Mouse (Mus musculus): ENCODE results near the gene Anxa9. TPM values are rescaled to one million over a fixed set of nuclear protein-coding genes. Genes with fewer than 3 reads are reported as not detected.

Anxa9 gene
- polyA plus RNA-seq, 1 experiment from 2014 or later, result 2.0 TPM

DNA sequence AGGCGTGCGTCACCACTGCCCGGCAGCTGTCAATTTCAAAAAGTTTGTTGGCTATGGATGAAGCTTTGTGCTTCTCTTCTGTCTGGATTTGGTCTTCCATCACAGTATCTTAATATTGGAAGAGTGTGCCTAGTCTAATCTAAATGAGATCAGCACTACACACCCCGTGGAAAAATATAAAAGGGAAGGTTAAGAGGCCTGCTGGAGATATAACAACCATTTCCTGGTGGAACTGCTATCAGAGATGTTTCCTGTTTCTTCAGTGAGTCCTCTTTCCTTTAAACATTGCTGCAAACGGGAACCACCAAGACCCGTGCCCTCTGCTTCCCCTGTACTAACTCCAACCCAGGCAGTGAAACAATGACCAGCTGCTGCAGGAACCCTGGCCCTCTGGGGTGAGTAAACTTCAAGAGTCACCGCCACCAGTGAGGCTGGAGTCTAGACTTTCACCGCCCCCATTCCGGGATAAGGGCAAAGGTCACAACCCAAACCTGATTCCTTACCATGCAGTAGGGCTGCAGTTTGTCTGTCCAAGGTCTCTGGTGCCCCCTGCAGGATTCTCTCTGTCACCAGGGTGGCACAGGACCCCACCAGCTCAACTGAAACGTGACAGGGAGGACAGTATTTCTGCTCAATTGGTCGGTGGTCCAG is 43.8 kb downstream of the Anxa9 start:
- H3K9me3 ChIP-seq (ENCODE audit: control insufficient read depth), result no peaks in the 10 kb centered on the region
- no peak overlapping the region for H3K9ac ChIP-seq (ENCODE audit: low read depth, low read length)
- TF ChIP-seq CTCF (IDR thresholded peaks at IDR 0.05; ENCODE audit: low read depth), result peak; percentile 91
- peak overlapping the region; percentile 51 for H3K4me2 ChIP-seq (replicated peaks; ENCODE audit: low read depth)
- no peak overlapping the region for H3K4me3 ChIP-seq (ENCODE audit: low read depth, low read length)
- no peaks in the 10 kb centered on the region for H3K27me3 ChIP-seq (replicated peaks; ENCODE audit: control insufficient read depth, insufficient read depth, low read length)
- WGBS, result 38% methylated on average over 11 of the region's 11 CpGs
- H3K36me3 ChIP-seq (ENCODE audit: control insufficient read depth, insufficient read depth), result peaks cover 37% of the 10 kb centered on the region
- ATAC-seq, result peak; percentile 84
- H3K27ac ChIP-seq (ENCODE audit: low read depth, low read length), result peak overlapping the region; percentile 30
- no peaks in the 10 kb centered on the region for H3K4me1 ChIP-seq (replicated peaks; ENCODE audit: control insufficient read depth, insufficient read depth, low read length)

DNA sequence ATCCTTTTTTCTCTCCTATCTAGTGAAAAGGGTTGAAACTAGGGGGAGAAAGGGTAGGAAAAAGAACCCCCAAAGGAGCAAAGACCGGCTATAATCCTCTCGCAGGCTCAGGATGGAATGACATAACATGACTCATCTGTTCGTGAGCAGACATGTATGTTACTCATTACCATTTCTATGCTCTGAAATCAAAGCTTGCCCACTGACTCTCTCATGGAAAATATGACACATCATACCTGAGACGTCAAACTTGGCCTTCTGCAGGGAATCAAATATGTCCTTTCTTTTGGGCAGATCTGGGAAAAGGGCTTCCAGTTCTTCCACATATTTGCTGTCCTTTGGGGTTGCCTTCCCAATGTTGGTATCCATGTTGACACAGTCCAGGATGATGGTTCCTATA is 45.0 kb downstream of the Anxa9 start:
- H3K36me3 ChIP-seq (ENCODE audit: control insufficient read depth, insufficient read depth), result peaks cover 43% of the 10 kb centered on the region
- no peak for TF ChIP-seq CTCF (IDR thresholded peaks at IDR 0.05; ENCODE audit: low read depth)

DNA sequence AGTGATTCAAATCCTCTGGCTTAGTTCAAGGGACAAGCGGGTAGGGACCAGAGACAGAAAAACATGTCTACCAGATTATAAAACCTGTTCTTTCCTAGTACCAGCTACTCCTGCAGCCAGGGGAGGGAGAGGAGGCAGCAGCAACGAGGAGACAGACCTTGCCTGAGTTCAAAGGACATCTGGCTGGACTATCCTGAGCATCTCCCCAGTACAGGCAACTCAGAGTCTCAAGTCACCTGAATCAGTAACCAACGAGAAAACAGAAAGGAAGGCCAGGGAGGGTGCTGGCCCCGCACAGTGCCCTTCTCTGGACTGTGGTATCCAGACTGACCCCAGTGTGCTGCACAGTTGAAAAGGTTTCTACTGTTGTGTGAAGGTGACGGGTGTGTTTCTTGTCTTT is 50.0 kb downstream of the Anxa9 start:
- ATAC-seq, result no peak
- Histone ChIP-seq H3K4me2 (replicated peaks; ENCODE audit: low read depth) (no peak overlapping the region), H3K9ac (ENCODE audit: low read depth, low read length) (no peak overlapping the region), H3K27ac (ENCODE audit: low read depth, low read length) (no peak overlapping the region), H3K27me3 (replicated peaks; ENCODE audit: control insufficient read depth, insufficient read depth, low read length) (no peaks in the 10 kb centered on the region), H3K9me3 (ENCODE audit: control insufficient read depth) (no peaks in the 10 kb centered on the region), H3K4me3 (ENCODE audit: low read depth, low read length) (no peak overlapping the region), H3K4me1 (replicated peaks; ENCODE audit: control insufficient read depth, insufficient read depth, low read length) (no peaks in the 10 kb centered on the region), H3K36me3 (ENCODE audit: control insufficient read depth, insufficient read depth) (peaks cover 63% of the 10 kb centered on the region)
- no peak for TF ChIP-seq CTCF (IDR thresholded peaks at IDR 0.05; ENCODE audit: low read depth)
- WGBS, result 80% methylated on average over 5 of the region's 5 CpGs

More for the DNA sequence above, 45.0 kb downstream of the Anxa9 start:
- H3K27ac ChIP-seq (ENCODE audit: low read depth, low read length), result no peak overlapping the region
- no peak overlapping the region for H3K9ac ChIP-seq (ENCODE audit: low read depth, low read length)
- H3K27me3 ChIP-seq (replicated peaks; ENCODE audit: control insufficient read depth, insufficient read depth, low read length), result no peaks in the 10 kb centered on the region
- H3K4me2 ChIP-seq (replicated peaks; ENCODE audit: low read depth), result no peak overlapping the region
- H3K4me3 ChIP-seq (ENCODE audit: low read depth, low read length), result no peak overlapping the region
- ATAC-seq, result no peak
- WGBS, result 91% methylated on average over 4 of the region's 4 CpGs
- no peaks in the 10 kb centered on the region for H3K9me3 ChIP-seq (ENCODE audit: control insufficient read depth)
- H3K4me1 ChIP-seq (replicated peaks; ENCODE audit: control insufficient read depth, insufficient read depth, low read length), result no peaks in the 10 kb centered on the region

DNA sequence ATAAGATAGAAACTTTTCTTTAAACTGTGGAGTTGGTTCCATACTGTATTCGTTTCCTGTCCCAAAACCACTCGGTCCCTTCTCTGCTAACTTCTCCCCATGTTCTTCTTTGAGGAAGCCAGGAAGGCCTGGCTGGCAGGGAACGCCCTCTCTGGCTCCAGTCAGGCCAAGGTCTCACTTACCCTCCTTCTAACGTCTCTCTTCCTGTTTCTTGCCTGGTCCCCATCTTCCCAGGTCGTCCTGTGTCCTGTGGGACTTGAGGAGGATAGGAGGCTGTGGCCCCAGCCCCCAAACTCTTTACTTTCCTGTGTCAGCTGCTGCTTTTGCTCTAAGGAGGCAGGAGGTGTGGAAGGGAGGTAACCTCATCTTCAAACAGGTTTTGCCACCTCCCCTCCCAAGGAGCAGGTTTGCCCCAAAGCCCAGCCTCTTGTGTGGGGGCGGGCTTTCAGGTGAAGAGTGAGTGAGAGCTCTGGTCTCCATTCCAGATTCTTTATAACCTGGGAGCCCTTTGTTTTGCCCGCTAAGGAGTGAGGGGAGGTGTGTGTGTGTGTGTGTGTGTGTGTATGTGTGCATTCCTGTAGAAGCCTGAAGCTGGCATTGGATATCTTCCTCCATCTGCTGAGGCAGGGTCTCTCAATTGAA is 56.1 kb downstream of the Anxa9 start, which contains the start of gene Bnipl:
TSS of gene Bnipl (minus strand) at position 411 of the 642 bp plus-strand sequence.
- no peaks in the 10 kb centered on the region for H3K27me3 ChIP-seq (replicated peaks; ENCODE audit: control insufficient read depth, insufficient read depth, low read length)
- ATAC-seq, result no peak
- H3K9ac ChIP-seq (ENCODE audit: low read depth, low read length), result no peak within 1 kb of the TSS
- WGBS, result 39% methylated on average over 7 of the region's 7 CpGs
- no peaks in the 10 kb centered on the region for H3K9me3 ChIP-seq (ENCODE audit: control insufficient read depth)
- peaks cover 22% of the 10 kb centered on the region for H3K36me3 ChIP-seq (ENCODE audit: control insufficient read depth, insufficient read depth)
- H3K4me3 ChIP-seq (ENCODE audit: low read depth, low read length), result no peak within 1 kb of the TSS
- no peak for TF ChIP-seq CTCF (IDR thresholded peaks at IDR 0.05; ENCODE audit: low read depth)
- H3K27ac ChIP-seq (ENCODE audit: low read depth, low read length), result no peak within 1 kb of the TSS
- no peak within 1 kb of the TSS for H3K4me2 ChIP-seq (replicated peaks; ENCODE audit: low read depth)
- no peaks in the 10 kb centered on the region for H3K4me1 ChIP-seq (replicated peaks; ENCODE audit: control insufficient read depth, insufficient read depth, low read length)

DNA sequence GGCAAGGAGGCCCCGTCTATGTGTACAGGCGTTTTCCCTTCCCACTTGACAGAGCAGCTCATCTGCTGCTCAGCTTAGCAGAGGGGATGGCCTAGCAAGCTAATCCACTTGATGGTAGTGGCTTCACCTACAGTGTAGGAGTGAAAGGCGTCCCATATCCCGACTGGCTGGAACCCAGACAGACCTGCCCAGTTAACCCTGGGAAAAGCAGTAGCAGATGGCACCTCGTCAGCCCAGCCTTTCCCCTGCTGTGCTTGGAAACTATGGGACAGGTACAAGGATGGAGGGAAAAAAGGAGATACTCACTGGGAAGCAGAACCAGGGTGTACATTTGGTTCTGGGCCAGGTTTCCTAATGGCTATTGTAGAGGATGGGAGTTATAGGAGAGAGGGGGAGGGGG is 56.6 kb downstream of the Anxa9 start:
- no peaks in the 10 kb centered on the region for H3K4me1 ChIP-seq (replicated peaks; ENCODE audit: control insufficient read depth, insufficient read depth, low read length)
- no peak overlapping the region for H3K4me2 ChIP-seq (replicated peaks; ENCODE audit: low read depth)
- no peaks in the 10 kb centered on the region for H3K9me3 ChIP-seq (ENCODE audit: control insufficient read depth)
- 71% methylated on average over 5 of the region's 5 CpGs for WGBS
- no peak overlapping the region for H3K27ac ChIP-seq (ENCODE audit: low read depth, low read length)
- no peak for ATAC-seq
- H3K36me3 ChIP-seq (ENCODE audit: control insufficient read depth, insufficient read depth), result peaks cover 18% of the 10 kb centered on the region
- TF ChIP-seq CTCF (IDR thresholded peaks at IDR 0.05; ENCODE audit: low read depth), result no peak
- no peak overlapping the region for H3K9ac ChIP-seq (ENCODE audit: low read depth, low read length)
- no peaks in the 10 kb centered on the region for H3K27me3 ChIP-seq (replicated peaks; ENCODE audit: control insufficient read depth, insufficient read depth, low read length)
- no peak overlapping the region for H3K4me3 ChIP-seq (ENCODE audit: low read depth, low read length)

DNA sequence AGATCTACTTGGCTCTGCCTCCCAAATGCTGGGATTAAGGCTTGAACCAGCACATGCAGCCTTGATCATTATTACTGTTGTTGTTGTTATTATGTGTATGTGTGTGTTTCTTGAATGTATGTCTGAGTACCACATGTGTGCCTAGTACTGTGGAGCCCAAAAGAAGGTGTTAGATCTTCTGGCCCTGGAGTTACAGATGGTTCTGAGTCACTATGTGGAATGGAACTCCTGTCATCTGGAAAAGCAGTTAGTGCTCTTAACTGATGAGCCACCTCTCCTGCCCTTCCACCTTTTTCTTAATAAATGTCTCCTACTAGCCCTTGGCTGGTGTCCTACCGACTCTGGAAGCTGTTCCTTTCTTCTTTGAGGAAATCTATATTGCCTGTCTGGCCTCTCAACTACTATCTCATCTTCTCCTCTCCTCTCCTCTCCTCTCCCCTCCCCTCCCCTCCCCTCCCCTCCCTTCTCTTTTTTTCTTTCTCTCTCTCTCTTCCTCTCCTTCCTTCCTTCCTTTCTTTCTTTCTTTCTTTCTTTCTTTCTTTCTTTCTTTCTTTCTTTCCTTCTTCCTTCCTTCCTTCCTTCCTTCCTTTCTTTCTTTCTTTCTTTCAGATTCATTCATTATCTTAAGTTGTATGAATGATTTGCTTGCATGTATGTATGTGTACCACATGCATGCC is 59.2 kb downstream of the Anxa9 start:
- TF ChIP-seq CTCF (IDR thresholded peaks at IDR 0.05; ENCODE audit: low read depth), result no peak
- no peaks in the 10 kb centered on the region for H3K9me3 ChIP-seq (ENCODE audit: control insufficient read depth)
- no peaks in the 10 kb centered on the region for H3K4me1 ChIP-seq (replicated peaks; ENCODE audit: control insufficient read depth, insufficient read depth, low read length)
- no peak overlapping the region for H3K27ac ChIP-seq (ENCODE audit: low read depth, low read length)
- H3K4me2 ChIP-seq (replicated peaks; ENCODE audit: low read depth), result no peak overlapping the region
- 73% methylated on average over 1 of the region's 1 CpGs for whole genome bisulfite sequencing
- H3K27me3 ChIP-seq (replicated peaks; ENCODE audit: control insufficient read depth, insufficient read depth, low read length), result no peaks in the 10 kb centered on the region
- peaks cover 2% of the 10 kb centered on the region; the same call in 1 of the 2 replicates for H3K36me3 ChIP-seq (ENCODE audit: control insufficient read depth, insufficient read depth)
- ATAC-seq, result no peak
- H3K9ac ChIP-seq (ENCODE audit: low read depth, low read length), result no peak overlapping the region
- H3K4me3 ChIP-seq (ENCODE audit: low read depth, low read length), result no peak overlapping the region
